Mouse (Mus musculus) lung, adult 2 months (tissue): ENCODE measurements at regions not wholly inside any gene's neighbourhood (a gene's known extent, or its start where the extent isn't known, plus 50 kb on each side); places are given as distances from the start of the nearest gene placed in this dataset.

Source experiments
- CTCF ChIP-seq: fragments of 200-500 bp; IDR thresholded peaks from 2 replicates; pipeline ENCODE4 v1.5.1; 2011; ENCODE audit warnings: mild to moderate bottlenecking, low read length, control low read depth; ENCODE audit not compliant: insufficient read depth
- POLR2A ChIP-seq: fragments of 200-500 bp; IDR thresholded peaks from 2 replicates; pipeline ENCODE4 v1.6.1; 2011; ENCODE audit warnings: low read depth, mild to moderate bottlenecking, control low read depth, low read length, borderline replicate concordance; ENCODE audit errors: extremely low read depth

DNA sequence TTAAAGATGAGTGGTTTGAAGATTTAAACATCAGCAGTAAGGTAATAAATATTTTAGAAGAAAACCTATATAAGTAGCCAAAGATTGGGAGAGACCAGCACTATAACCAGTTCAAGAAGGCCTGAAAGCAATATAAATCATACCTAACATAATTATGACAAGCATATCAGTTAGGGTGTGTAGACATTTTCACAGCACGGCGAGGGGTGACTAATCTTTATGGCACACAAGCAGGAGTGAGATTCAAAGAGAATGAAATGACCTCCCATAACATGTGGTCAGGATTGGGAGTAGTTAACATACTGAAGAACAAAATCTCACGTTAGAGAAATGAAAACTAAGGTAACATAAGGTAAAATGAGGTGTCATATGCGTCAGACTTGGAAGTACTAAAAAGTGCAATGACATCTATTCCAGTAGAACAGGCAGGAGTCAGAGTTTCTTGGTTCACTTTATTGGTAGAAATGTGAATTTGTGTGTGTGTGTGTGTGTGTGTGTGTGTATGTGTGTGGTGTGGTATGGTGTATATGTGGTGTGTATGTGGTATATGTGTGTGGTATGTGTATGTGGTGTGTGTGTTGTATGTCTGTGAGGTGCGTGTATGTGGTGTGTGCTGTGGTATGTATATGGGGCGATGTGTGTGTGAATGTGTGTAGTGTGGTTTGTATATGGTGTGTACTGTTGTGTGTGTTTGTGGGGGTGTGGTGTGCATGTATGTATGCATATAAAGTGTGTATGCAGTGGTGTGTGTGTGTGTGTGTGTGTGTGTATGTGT, 262.0 kb upstream of the Slc30a5 start:
- TF ChIP-seq CTCF (no peak), POLR2A (no peak)
